Mouse (Mus musculus) layer of hippocampus, postnatal 14 days (tissue): ENCODE measurements around the gene L2hgdh. TPM values are rescaled to one million over a fixed set of nuclear protein-coding genes. Genes with fewer than 3 reads are reported as not detected.

Experiments used
- DNase-seq, 2 experiments: peaks; one replicate each; pipeline ENCODE4 v3.0.0; 2021 to 2022; ENCODE audit warnings: low spot score in 2 of 2, mixed read lengths in 1 of 2
- total RNA-seq, 2 experiments: library from RNA; stranded (reverse); gene quantifications; 2 replicates each; pipeline ENCODE4 v1.2.3; 2021

Gene L2hgdh
- total RNA-seq, 2 experiments from 2014 or later = 13.6 to 16.2 TPM

GRCm38 (mm10) chr12:69732221-69732620 lies 7.5 kb upstream of the L2hgdh start:
- DNase-seq = no peak

- no peak for DNase-seq
These were observed 5.6 kb upstream of the L2hgdh start for GRCm38 (mm10) chr12:69730306-69730705.

GRCm38 (mm10) chr12:69729246-69729645 lies 4.6 kb upstream of the L2hgdh start:
- no peak for DNase-seq

GRCm38 (mm10) chr12:69724018-69724710 lies 509 bp downstream of the L2hgdh start:
- DNase-seq = no peak

- DNase-seq = no peak
These were observed 1.3 kb downstream of the L2hgdh start for GRCm38 (mm10) chr12:69723376-69723775.

- DNase-seq = no peak
These were observed 1.8 kb downstream of the L2hgdh start for GRCm38 (mm10) chr12:69722857-69723256.

GRCm38 (mm10) chr12:69713628-69714027 lies 11.0 kb downstream of the L2hgdh start:
- no peak for DNase-seq

- no peak for DNase-seq
These were observed 19.7 kb downstream of the L2hgdh start for GRCm38 (mm10) chr12:69704799-69705458.

GRCm38 (mm10) chr12:69698352-69698751 lies 26.3 kb downstream of the L2hgdh start:
- DNase-seq = no peak

- peak; percentile 14 to 55 for DNase-seq
These were observed 27.9 kb downstream of the L2hgdh start for GRCm38 (mm10) chr12:69696746-69697145.

GRCm38 (mm10) chr12:69693471-69693870 lies 31.2 kb downstream of the L2hgdh start:
- no peak for DNase-seq

GRCm38 (mm10) chr12:69690714-69691113 lies 34.0 kb downstream of the L2hgdh start:
- no peak for DNase-seq

- DNase-seq = no peak
These were observed 35.6 kb downstream of the L2hgdh start for GRCm38 (mm10) chr12:69689094-69689493.

- DNase-seq = no peak
These were observed 36.3 kb downstream of the L2hgdh start for GRCm38 (mm10) chr12:69688368-69688767.

- peak; percentile 35 to 65 for DNase-seq
These were observed 41.1 kb downstream of the L2hgdh start for GRCm38 (mm10) chr12:69683537-69683936.

- peak in 1 of 2 experiments; percentile 44 for DNase-seq
These were observed 41.8 kb downstream of the L2hgdh start for GRCm38 (mm10) chr12:69682788-69683419.

GRCm38 (mm10) chr12:69682065-69682787 lies 42.4 kb downstream of the L2hgdh start:
- DNase-seq = peak; percentile 72 to 76

GRCm38 (mm10) chr12:69681566-69682061 lies 43.1 kb downstream of the L2hgdh start, which contains the start of gene Sos2:
Gene Sos2, minus strand, starts transcription at chr12:69681852.
- DNase-seq = peak; percentile 39 to 41

- DNase-seq = peak; percentile 21 to 24
These were observed 43.8 kb downstream of the L2hgdh start for GRCm38 (mm10) chr12:69680635-69681565.

GRCm38 (mm10) chr12:69676157-69676556 lies 48.5 kb downstream of the L2hgdh start:
- no peak for DNase-seq
